Mouse (Mus musculus) spleen, adult 2 months (tissue): Measurements from ENCODE around the gene Farp2. TPM values are rescaled to one million over a fixed set of nuclear protein-coding genes. Genes with fewer than 3 reads are reported as not detected.

Experiments used
- DNase-seq, 2 experiments: peaks; one replicate each; pipeline versions ENCODE4 v3.0.0 to v3.0.0-alpha.2; 2012 to 2021; ENCODE audit warnings: low spot score in 2 of 2, low read depth in 1 of 2
- H3K27ac ChIP-seq: fragments of 200-500 bp; 2 replicates; pipeline ENCODE4 v1.5.1; 2012; ENCODE audit warnings: low read length, inconsistent platforms; ENCODE audit not compliant: insufficient read depth
- H3K27me3 ChIP-seq: fragments of 200-500 bp; 2 replicates; pipeline ENCODE4 v1.6.1; 2012; ENCODE audit warnings: mild to moderate bottlenecking, moderate library complexity, low read length, inconsistent platforms; ENCODE audit not compliant: control insufficient read depth, insufficient read depth
- H3K36me3 ChIP-seq: fragments of 200-500 bp; 2 replicates; pipeline ENCODE4 v1.6.1; 2012; ENCODE audit warnings: mild to moderate bottlenecking, low read length, inconsistent platforms; ENCODE audit not compliant: control insufficient read depth, insufficient read depth
- H3K4me1 ChIP-seq: fragments of 200-500 bp; 2 replicates; pipeline ENCODE4 v1.6.1; 2011; ENCODE audit warnings: inconsistent platforms; ENCODE audit not compliant: control insufficient read depth, insufficient read depth, insufficient read length
- H3K4me3 ChIP-seq: fragments of 200-500 bp; 2 replicates; pipeline ENCODE4 v1.5.1; 2011; ENCODE audit warnings: mild to moderate bottlenecking, inconsistent platforms; ENCODE audit not compliant: insufficient read depth, insufficient read length; ENCODE audit errors: extremely low read depth
- CTCF ChIP-seq: fragments of 200-500 bp; IDR thresholded peaks from 2 replicates; pipeline ENCODE4 v1.5.1; 2011; ENCODE audit warnings: mild to moderate bottlenecking, inconsistent platforms; ENCODE audit not compliant: insufficient read depth, insufficient read length, insufficient replicate concordance; ENCODE audit errors: extremely low read depth
- POLR2A ChIP-seq: fragments of 200-500 bp; IDR thresholded peaks from 2 replicates; pipeline ENCODE4 v1.6.1; 2011; ENCODE audit warnings: low read depth, low read length, inconsistent platforms
- WGBS: fragments of 180-500 bp; shearing (Covaris S2); methylation state at CpG from one replicate; pipeline ENCODE4 v1.1.7; 2018; 5-methylcytosine and 5-hydroxymethylcytosine counted together
- polyA plus RNA-seq: library from polyadenylated mRNA; depleted of rRNA; stranded (reverse); fragments of >200 nt; gene quantifications from 2 replicates; pipeline ENCODE4 v1.2.3, GENCODE M21; 2012

Farp2 gene
- polyA plus RNA-seq, 1 experiment = 1.7 TPM

DNA sequence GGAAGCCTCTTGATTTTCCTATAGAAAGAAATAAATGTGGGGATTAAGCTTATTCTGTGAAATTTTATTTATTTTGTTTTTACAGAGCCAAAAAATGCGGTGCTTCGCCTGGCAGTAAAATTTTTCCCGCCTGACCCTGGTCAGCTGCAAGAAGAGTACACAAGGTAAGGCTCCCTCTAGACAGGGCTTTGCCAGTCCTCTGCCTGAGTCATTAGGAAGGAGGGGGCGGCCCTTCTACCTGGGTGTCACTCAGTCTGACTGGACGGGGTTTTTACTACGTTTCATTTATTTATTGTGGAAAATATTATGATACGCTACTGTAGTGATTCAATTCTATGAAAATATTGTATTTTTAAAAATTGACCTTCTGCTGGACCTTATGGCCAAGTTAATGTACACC, 51.3 kb downstream of the Farp2 start:
- TF ChIP-seq CTCF = no peak
- TF ChIP-seq POLR2A = no peak
- Histone ChIP-seq H3K4me1 (no peaks in the 10 kb centered on the region), H3K4me3 (no peak overlapping the region), H3K27ac (no peak overlapping the region), H3K27me3 (no peaks in the 10 kb centered on the region), H3K36me3 (no peaks in the 10 kb centered on the region)
- 93% methylated on average over 7 of the region's 7 CpGs for WGBS
- DNase-seq = no peak

DNA sequence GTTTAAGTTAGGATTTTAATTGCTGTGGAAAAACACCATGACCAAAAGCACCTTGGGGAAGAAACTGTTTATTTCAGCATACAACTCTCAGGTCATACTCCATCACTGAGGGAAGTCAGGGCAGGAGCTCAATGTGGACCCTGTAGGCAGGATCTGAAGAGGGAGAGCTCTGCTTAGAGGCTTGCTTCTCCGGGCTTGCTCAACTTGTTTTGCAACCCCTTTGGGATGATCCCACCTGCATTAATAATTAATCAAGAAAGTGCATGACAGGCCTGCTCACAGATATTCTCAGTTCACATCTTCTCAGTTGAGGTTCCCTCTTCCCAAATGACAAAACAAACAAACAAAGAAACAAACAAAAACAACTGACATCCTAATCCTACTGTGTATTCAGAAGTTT, 51.8 kb downstream of the Farp2 start:
- no peak overlapping the region for H3K27ac ChIP-seq
- no peaks in the 10 kb centered on the region for H3K4me1 ChIP-seq
- WGBS = 100% methylated on average over 1 of the region's 1 CpGs
- H3K36me3 ChIP-seq = no peaks in the 10 kb centered on the region
- no peak for DNase-seq
- TF ChIP-seq CTCF (no peak), POLR2A (no peak)
- no peak overlapping the region for H3K4me3 ChIP-seq
- H3K27me3 ChIP-seq = no peaks in the 10 kb centered on the region

DNA sequence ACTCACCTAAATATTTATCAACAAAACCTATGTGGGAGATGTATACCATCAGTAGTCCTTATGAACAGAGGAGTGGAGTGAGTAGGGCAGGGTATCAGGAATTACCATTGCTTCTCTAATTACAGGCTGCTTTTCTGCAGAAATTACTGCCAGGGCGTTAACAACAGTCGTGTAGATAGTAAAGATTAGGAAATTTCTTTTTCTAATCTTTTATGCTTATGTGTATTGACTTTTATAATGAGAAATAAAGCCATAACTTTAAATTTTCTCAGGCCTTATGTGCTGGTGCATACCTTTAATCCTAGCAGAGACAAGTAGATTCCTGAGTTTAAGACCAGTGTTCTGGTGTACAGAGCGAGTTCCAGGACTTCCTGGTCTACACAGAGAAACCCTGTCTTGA, 52.9 kb downstream of the Farp2 start:
- Histone ChIP-seq H3K27ac (no peak overlapping the region), H3K27me3 (no peaks in the 10 kb centered on the region), H3K4me1 (no peaks in the 10 kb centered on the region), H3K4me3 (no peak overlapping the region), H3K36me3 (no peaks in the 10 kb centered on the region)
- DNase-seq = no peak
- 85% methylated on average over 3 of the region's 3 CpGs for WGBS
- TF ChIP-seq CTCF = no peak

DNA sequence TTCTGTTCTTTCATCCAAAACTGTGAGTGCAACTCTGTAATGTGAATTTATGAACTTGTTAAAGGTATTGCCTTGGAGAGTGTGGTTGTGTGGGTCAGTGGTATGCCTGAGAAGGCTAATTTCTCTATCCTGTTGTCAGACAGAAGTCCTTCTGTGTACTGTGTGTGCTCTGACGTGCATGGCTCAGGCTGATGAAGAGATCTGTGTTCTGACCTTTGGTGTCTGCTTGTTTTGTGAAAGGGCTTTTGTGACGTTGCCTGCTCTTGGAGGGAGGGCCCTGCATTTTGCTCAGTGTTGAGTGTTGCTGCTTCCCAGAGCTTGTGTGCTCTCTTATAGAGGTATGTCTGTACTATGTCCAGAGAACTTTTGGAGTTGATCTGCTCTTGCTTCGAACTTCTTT, 55.1 kb downstream of the Farp2 start:
- Histone ChIP-seq H3K27me3 (no peaks in the 10 kb centered on the region), H3K4me1 (no peaks in the 10 kb centered on the region), H3K27ac (no peak overlapping the region), H3K36me3 (no peaks in the 10 kb centered on the region), H3K4me3 (no peak overlapping the region)
- WGBS = 84% methylated on average over 3 of the region's 3 CpGs
- no peak for DNase-seq
- TF ChIP-seq POLR2A (no peak), CTCF (no peak)

DNA sequence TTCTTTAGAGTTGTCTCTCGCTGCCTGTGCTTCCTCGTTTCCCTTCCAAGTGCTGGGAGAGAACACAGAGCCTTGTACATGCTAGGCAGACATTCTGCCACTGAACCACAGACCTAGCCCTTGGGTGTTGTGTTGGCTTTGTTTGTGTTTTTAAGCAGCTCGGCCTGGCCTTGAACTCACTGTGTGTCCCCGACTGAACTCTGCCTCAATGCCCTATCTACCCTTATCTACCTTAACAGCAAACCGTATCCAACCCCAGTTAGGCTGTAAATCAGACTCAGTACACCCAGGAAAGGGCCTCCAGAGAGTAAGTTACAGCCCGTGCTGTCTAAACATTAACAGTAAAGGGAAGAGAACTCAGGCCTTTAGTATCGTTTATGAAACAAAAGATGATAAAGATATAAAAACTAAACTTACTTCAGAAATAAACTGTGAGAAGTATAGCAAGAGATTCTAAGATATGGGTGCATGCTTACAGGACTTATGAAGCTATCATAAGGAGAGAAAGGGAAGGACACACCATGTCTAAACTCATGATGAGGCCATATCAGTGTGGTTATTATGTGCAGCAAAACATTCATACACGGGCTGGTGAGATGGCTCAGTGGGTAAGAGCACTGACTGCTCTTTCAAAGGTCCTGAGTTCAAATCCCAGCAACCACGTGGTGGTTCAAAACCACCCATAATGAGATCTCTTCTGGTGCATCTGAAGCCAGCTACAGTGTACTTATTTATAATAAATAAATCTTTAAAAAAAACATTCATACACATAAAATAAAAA, 56.0 kb downstream of the Farp2 start:
- no peak for DNase-seq
- no peaks in the 10 kb centered on the region for H3K4me1 ChIP-seq
- no peaks in the 10 kb centered on the region for H3K27me3 ChIP-seq
- 81% methylated on average over 9 of the region's 9 CpGs for WGBS
- TF ChIP-seq CTCF (no peak), POLR2A (no peak)
- H3K4me3 ChIP-seq = no peak overlapping the region
- H3K27ac ChIP-seq = no peak overlapping the region
- H3K36me3 ChIP-seq = no peaks in the 10 kb centered on the region

DNA sequence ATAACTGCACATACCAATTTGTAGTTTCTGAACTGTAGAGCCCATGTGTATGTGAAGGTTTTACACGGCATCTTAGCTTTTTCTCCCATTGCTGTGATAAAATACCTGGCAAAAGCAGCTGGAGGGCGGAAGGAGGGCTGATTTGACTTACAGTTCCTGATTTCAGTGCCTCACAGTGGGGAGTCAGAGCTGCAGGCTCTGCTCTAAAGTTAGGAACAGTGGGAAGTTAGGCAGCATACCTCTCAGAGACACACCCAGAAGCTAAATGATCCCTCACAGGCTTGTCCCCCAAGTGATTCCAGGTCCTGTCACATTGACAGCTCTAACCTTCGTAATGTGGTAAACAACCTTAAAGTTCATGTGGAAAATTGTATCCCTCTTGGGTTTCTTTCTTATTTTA, 65.2 kb downstream of the Farp2 start:
- DNase-seq = no peak
- Histone ChIP-seq H3K27me3 (no peaks in the 10 kb centered on the region), H3K4me3 (no peak overlapping the region), H3K36me3 (no peaks in the 10 kb centered on the region), H3K4me1 (no peaks in the 10 kb centered on the region), H3K27ac (no peak overlapping the region)
- WGBS = 93% methylated on average over 3 of the region's 3 CpGs
- TF ChIP-seq CTCF (no peak), POLR2A (no peak)

DNA sequence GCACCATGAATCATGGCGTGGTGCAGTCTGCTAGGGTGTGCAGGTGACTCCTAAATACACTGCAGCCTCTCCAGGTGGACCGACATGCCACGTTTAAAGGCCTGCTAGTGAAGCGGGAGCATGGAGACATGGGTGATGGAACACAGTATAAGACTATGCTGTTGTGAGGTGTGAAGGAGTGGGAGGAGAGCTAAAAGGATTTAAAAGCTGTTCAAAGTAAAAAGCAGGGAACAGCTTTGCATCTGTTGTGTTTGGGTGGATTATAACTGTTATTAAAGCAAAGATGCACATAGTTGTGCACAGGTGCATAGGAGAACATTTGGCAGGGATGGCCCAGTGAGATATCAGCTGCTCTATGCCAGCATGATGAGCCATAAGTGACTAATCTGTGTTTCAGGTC, 66.0 kb downstream of the Farp2 start:
- TF ChIP-seq CTCF = no peak
- no peak for TF ChIP-seq POLR2A
- Histone ChIP-seq H3K27ac (no peak overlapping the region), H3K36me3 (no peaks in the 10 kb centered on the region), H3K27me3 (no peaks in the 10 kb centered on the region), H3K4me3 (no peak overlapping the region), H3K4me1 (no peaks in the 10 kb centered on the region)
- no peak for DNase-seq
- WGBS = 93% methylated on average over 4 of the region's 4 CpGs

DNA sequence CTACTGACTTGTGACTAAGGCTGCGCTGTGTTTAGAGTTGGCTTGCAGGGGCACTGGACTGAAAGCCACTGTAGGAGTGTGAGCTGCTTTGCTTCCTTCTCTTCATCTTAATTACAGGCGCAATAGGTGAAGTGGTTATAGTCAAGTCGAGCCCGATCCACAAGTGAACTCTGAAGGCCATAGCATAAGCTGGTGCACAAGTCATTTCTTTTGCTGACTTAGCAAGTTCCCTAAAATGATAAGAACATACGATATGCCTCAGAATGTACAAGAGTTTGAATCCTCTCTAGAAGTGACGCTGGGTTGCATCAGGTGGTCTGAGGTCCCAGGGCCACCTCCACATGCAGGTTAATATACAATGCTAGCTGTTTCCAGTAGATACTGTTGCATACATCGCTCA, 69.7 kb downstream of the Farp2 start:
- Histone ChIP-seq H3K27me3 (no peaks in the 10 kb centered on the region), H3K27ac (no peak overlapping the region), H3K36me3 (no peaks in the 10 kb centered on the region), H3K4me1 (no peaks in the 10 kb centered on the region), H3K4me3 (no peak overlapping the region)
- 93% methylated on average over 7 of the region's 7 CpGs for WGBS
- no peak for DNase-seq
- TF ChIP-seq POLR2A = no peak
- TF ChIP-seq CTCF = no peak
